Mouse (Mus musculus) CH12F3 (cell line): ENCODE measurements around the gene Lrrfip1.

Source experiments
- in situ Hi-C: fragments of 300-500 bp; cut with MboI; formaldehyde crosslinking; loops from 2 replicates; pipeline ENCODE4 v1.14.3; 2020; ENCODE audit warnings: low sequenced_read_pairs

The Lrrfip1 gene

DNA sequence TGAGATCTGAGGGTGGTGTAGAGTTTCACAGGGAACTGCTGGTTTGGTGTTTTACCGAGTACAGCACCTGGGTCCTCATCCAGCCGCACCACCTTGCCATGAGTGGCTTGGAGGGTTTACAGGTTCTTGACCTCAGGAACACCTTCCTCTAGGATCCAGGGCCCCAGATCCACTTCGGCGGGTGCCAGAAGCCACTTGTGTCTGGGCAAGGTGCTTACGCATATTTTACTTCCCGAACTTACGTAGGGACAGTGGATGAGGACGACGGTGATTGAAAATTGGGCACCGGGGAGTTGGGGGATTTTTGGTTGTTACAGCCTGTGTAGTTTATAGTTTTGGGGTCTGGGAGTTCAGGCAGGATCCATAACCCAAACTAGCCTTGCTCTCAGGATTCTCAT is 55.5 kb downstream of the Lrrfip1 start:
- in situ Hi-C loops, result no loop called here

DNA sequence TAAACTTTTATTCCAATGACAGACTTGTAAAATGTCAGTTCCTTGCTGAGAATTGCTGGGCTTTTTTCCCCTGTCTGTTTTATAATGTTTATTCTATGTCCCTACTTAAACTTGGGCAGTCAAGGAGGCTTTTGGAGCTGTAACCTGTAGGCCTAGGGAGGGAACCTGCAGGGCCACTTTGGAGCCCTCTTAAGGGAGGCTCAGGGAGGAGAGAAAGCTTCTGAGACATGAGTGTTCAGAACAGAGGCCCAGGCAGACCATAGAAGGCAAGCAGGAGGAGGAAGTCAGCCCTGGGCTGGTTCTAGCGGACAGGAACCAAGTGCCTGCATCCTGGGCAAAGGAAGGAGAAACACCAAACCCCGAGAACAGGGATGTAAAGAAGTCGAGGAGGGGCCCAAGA is 56.3 kb downstream of the Lrrfip1 start:
- in situ Hi-C loops, result no loop called here

DNA sequence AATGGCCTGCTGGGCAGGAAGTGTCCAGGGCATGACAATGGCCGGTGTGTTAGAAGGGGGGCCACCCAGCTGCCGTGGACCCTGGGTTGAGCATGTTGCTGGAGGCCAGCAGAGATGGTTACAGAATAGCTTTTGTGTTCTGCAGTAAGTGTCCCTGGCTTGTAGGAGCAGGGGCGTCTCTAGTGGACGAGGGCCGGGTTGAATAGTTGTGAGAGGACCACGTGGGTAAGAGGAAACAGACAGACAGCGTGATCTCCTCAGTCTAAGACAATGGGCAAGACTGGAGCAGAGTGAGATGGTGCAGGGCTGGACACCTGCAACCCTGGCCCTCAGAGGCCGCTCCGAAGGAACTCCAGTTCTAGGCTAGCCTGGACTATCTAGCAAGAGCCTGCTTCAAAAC is 57.2 kb downstream of the Lrrfip1 start:
- in situ Hi-C loops, result no loop called here

DNA sequence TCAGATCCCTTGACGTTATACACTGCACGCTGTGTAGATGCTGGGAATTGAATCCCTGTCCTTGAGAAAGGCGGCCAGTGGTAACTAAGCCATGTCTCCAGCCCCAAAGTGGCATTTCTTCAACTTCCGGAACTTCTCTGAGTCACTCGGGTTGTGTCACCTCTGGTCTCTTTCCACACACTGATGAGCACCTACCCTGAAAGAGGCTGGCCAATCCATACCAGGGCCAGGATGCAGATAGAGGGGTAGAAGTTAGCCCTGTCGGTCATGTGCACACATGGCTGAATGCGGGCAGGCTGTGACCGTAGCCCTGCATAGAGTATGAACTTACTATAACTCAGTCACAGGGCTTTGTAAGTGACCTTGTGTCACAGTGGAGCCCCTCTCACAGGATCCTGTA is 57.9 kb downstream of the Lrrfip1 start:
- in situ Hi-C loops, result no loop called here

DNA sequence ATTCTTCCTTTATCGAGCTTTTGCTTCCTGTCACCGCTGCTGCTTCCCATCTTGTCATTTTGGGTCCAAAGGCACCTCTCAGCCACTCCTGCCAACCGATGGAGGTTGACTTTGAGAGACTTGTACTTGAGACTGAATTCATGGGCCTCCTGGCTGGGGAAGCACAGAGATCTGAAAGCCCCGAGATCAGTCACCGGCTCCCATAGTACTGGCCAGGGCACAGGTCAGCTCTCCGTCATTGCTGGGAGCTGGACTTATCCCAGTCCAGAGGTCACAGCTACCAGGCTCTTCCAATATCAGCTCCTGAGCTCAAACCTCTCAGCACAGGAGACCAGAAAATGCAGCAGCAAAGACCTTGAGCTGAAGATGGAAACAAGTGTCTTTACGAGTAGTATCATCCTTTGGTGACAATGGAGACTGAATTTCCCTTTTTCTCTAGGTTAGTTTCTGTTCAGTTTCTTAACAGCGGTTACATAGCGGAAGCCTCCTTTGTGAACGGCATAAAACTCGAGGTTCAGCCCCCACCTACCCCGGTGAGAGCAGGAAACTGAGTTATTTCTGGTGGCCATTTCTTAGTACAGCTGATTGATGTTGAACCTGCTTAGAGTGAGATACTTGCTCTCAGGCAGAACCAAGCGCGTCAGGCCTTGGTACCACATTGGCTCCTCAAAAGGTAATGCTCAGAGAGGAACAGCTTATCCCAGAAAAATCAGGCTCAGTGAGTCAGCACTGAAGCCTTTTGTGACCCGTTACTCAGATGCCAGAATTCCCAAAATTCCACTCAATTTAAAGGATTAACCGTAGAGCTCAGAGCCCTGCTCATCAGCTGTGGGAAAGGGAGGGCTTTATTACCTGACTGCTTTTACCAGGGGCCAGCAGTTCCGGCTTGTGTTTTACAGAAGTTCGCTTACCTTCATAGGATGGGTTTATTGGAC is 59.0 kb downstream of the Lrrfip1 start:
- in situ Hi-C loops, result no loop called here

DNA sequence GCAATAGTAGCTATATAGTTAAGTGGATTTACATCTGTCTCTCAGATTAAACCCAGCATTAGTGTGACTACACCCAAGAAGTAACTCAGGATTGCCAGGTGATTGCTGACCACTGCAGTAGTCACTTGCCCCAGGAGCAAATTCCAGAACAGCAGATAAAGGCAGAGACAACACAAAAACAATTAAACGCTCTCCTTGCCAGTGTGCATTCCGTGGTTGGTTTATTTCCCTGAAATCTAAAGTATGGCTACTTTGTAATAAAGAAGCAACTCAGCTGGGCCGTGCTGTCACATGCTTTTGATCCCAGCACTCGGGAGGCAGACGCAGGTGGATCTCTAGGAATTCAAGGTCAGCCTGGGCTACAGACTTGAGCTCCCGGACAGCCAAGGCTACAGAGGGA is 59.7 kb downstream of the Lrrfip1 start:
- in situ Hi-C loops, result no loop called here

DNA sequence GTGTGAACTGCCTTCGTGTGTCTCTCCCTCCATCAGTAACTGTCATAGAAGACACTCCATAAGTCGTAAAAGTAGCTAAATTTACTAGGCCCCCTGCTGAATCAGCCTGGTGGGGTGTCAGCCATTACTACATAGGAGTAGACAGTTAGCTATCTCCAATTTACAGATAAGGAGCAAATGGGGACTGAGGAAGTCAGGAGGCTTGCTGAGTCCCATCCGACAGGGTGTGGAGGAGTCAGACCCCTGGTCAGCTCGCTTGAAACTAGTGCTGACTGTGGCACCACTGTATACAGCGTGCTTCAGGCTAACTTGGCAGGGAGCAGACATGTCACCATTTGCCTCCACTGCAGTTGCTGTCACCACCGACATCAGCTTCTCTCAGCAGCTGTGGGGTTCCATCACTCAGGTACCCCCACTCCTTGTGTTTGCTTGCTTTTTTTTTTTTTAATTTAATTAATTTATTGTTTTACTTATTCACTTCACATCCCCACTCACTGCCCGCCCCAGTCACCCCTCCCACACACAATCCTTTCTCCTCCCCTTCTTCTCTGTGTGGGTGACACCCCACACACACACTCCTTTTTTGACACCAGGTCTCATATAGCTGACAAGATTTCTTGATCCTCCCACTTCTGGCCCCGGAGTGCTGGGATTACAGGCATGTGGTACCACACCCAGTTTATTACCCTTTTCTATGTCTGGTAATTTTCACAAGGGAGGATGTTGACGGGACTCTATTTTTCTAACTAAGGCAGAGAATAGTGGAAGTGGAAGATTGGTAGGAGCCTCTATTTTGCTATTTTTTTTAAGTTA is 61.5 kb downstream of the Lrrfip1 start:
- in situ Hi-C loops, result no loop called here

DNA sequence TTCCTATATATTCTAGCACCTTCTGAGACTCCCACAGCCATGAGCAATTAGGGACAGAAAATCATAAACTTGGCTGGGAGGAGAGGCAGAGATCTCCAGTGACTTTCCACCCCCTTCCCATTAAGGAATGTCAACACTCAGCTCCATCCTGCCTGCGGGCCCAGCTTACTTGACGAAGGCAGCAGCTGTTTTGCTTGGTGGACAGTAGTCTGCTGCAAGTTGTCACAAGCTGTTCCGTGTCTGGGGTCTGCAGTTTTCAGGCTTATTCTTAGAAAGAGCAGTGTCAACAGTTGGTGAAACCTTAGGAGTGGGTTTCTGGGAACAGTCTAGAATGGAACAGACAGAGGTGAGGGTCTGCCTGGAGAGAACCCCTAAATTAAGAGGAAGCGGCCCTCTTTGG is 62.6 kb downstream of the Lrrfip1 start:
- in situ Hi-C loops, result no loop called here

DNA sequence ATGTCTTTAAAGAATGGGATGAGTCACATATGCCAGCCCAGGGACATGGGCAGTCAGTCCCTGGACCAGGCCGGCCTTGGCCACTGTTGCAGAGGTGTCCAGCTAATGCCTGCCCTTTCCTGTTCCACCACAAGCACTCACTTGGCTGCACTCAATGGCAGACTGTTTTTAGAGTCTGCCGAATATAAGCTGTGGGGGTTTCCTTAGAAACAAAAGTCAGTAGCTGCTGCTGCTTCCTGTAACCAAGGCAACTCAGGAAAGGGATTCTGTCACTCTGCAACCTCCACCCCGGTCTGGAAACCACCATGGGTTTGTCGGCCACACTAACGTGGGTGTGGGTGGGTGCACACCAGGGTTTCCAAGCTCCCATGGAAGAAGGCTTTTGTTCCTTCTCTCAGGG is 63.8 kb downstream of the Lrrfip1 start:
- in situ Hi-C loops, result no loop called here

DNA sequence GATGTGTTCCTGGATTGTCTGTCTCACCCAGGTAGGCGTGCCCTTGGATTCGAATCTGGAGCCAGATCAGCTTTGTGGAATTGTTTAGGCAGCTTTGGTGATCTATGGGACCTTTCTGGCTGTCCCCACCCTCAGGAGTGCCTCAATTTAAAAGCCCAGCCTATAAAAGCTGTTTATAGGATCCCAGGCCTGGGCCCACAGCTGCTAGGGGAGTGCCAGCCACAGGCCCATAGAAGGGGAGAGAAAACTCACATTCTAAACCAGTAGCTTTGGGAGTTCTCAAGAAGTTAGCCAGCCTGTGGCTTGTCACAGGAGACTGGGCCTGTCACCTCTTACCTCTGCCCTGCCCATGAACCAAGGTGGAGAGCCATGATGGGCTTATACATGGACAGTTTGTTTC is 65.5 kb downstream of the Lrrfip1 start:
- in situ Hi-C loops, result no loop called here

DNA sequence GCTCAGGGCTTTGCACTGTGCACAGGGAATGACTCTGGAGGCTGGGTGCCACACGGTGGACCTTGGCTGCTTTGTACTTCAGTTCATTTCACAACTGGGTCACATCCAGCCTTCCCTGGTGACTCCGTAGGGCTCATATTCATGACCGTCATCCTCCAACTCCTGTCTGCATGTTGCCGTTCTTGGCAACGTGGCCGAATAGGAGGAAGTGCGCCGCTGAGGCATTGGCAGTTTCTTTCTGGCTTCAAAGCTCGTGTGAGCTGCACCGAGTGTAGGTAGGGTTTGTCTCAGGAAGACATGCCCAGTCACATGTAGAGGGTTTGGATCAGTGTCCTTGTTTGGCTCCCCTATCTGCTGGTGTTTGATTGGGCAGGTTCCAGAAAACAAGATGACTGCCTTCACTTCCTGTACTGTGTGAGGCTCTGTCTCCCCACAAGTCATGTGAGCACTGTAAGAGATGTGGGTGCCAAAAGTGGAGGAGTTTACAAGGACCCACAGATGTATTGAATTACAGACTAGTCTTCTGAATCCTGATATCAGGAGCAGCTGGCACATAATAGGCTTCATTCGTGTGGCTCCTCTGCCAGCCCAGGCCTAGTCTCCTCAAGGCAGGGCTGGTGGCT is 66.5 kb downstream of the Lrrfip1 start:
- in situ Hi-C loops, result no loop called here

DNA sequence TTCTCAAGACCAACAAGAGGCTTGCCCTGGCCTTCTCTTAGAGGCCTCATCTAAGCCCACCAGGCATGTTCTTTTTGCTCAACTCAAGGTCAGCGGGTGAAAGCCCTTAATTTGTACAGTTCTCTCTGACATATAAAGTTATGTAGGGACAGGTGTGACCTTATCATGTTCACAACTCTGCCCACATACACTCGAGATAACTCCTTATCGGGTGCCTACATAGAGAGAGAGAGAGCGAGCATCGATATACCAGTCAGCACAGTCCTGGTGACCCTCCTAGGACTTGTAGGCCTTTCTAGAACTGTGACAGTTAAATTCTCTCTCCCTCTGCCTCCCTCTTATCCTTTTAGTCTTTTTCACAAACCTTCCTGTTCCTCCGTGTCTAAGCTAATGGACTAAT is 67.5 kb downstream of the Lrrfip1 start:
- in situ Hi-C loops, result no loop called here

DNA sequence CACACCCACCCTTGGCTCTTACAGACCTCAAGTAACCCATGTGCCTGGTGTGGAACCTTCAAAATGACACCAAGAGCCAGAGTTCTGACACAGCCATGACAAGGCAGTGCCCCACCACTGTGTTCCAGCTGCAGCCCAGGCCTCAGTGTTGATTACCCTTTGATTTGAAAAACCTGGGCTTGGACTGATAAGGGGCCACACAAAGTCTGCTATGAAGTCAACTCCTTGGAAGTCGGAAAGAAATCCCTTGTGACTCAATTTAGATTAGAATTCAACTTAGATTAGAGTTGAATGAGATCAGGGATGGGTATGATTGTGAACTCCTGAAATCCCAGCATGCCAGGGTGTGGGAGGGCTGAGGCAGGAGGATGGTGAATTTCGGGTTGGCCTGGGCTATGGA is 68.1 kb downstream of the Lrrfip1 start:
- in situ Hi-C loops, result no loop called here

DNA sequence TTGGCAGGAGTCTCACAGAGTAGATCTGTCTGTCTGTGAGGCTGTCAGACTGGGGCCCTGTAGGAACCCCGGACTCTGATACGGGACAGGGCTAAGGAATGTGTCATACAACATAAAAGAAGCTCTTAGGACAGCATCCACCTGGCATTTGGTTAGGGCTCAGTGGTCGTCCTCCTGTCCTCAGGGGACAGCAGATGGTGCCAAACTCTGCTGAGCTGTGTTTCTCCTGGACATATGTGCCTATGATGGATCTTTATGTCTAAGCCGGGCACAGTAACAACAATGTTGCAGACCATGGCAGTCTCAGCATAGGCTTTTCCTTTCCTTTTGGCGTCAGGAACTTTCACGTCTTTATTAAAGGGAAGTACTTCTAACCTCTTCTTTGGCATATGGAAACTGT is 69.2 kb downstream of the Lrrfip1 start:
- in situ Hi-C loops, result no loop called here

DNA sequence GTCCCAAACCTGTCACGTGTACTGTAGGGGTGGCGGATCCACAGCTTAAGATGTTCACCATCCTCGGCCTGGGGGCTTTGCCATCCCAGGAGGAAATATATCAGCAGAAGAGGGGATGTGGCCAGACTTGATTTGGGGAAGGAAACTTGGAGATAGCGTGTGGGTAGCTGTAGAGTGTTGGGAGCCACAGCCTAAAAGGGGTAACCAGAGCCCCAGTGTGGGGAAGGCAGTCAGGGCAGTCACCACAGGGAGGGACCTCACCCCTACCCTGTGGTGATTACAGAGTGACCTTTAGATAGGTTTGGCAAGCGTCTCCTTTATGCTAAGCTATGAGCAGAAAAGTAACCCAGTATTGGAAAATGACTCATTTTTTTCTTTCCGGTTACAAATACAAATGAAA is 71.0 kb downstream of the Lrrfip1 start:
- in situ Hi-C loops, result no loop called here

DNA sequence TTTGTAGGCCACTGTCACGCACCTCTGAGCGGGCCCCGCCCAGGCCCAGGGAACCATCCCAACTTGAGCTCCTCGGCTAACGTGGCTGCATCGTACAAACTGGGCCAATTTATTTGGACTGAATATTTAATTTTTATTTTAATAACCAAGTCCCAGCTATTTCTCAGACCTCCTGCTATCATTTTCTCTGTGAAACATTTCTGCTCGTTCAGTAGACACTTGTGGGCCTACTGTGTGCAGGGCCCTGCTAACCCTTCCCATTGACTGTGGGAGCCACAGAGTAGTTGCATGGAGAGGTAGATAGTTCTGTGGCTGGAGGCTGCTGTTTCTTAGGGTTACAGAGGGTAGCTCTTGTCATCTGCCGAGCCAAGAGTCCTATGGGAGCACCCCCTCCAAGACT is 72.0 kb downstream of the Lrrfip1 start:
- in situ Hi-C loops, result no loop called here

DNA sequence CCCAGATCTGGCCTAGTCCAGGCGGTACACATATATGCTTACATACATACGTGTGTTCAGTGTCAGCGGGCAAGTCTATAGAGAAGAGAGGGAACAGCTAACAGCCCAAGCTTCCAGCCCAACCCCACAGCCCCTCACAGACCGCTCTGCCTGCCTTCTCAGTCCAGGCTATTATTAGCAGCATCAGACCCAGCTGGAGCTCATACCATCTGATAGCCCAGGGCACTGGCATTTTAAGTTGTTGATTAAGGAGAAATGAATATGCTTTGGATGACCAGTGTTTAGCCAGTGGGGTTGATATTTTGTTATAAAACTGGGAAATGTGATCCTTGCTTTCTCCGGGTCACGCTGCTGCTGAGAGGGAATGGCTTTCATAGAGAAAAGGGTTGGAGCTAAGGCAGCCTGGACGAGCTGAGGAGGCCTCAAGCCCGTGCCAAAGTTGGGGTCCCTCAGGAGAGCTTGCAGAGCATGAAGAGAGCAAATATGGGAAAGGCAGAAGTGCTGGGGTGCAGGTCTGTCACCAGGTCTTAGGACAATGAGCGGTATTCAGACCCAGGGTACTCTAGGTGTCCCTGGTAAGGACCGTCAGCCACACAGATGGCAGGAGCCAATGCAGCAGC is 73.2 kb downstream of the Lrrfip1 start:
- in situ Hi-C loops, result no loop called here

DNA sequence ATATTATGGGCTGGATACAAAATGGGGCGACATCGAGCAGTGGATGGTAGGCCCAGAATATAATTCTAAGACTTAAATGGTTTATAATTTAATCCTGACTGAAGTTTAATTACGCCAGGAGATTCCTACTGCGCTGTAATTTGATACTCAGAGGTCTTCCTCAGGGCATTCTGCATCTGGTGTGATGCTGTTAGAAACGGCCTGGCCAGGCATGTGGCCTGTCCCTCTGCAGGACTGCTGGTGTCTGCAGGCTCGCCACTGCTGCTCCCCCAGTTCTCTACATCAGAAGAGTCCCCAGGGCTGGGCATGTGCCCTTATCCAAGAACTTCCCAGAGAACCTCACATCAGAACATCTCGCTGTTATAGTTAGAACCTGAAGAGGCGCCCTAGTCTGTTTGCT is 78.4 kb downstream of the Lrrfip1 start:
- in situ Hi-C loops, result no loop called here

DNA sequence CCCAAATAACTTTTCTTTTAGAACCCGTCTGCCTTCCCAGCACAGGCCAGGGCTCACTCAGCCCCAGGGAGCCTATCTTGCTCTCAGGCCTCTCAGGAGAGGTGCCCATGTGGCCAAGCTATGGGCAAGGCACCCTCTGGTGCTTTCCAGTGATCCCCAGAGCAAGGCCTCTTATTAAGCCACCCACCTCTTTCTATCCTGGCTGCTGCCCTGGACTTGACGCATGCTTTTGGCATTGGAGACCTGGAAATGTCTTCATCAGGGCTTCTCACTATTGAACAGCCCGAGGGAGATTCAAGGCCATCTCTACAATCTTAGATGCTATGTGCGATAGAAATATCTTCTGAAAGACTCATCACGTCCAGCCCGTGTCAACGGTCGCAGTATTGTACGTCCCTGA is 78.9 kb downstream of the Lrrfip1 start:
- in situ Hi-C loops, result no loop called here

DNA sequence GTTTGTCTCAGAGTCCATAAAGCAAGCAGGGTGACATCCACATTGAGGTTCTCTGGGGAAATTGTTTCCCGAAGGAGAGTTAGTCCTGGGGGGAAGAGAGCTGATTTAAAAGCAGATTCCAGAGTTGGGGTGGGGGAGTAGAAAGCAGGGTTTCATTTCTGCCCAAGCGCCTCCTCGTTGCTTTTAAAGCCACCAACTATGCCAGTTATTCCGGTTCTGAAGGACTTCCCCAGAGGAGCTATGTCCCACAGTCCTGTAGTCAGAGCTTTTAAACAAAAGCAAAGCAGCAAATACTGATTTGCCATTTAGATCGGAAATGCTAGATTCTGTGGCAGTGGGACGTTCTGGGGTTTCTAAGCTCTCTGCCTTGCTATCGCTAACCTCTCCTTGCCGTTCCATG is 79.4 kb downstream of the Lrrfip1 start:
- in situ Hi-C loops, result no loop called here

DNA sequence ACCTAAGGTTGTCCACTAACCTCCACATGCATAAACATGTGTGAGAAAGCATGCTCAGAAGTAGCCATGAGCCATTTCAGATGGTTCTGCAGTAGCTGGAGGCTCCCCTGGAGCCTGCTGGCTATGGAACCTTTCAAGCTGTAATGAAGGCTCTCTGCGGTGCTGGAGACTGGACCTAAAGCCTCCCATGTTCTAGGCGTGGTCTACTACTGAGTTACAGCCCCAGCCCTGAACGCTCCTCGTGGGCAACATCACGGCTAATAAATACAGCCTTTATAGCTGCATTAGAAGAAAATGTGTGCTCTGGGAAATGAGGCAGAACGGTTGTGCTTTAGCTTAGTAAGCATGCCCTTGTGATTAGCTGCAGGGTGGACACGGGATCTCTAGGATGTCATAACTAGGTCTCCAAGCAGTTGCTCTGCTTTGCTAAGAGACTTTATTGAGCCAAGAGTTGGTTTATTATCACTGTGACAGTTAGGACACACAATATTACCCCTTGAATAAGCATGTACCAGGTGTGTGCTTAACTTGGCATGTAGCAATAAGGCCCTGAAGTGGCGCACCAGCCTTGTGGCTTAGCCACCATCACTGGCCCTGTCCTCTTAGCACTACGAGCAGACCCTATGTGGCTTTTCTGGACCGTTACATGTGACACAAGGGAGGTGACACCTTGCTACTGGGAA is 81.3 kb downstream of the Lrrfip1 start:
- in situ Hi-C loops, result no loop called here
